Mouse (Mus musculus) spleen, adult 12 weeks (tissue): ENCODE results near the gene Sprtn.
A peak's percentile ranks its signal among the peaks of the same experiment; 100 is the strongest.

ENCODE experiments used
- DNase-seq: peaks from one replicate; pipeline ENCODE4 v3.0.0; 2022; ENCODE audit warnings: low spot score

Gene Sprtn

DNA sequence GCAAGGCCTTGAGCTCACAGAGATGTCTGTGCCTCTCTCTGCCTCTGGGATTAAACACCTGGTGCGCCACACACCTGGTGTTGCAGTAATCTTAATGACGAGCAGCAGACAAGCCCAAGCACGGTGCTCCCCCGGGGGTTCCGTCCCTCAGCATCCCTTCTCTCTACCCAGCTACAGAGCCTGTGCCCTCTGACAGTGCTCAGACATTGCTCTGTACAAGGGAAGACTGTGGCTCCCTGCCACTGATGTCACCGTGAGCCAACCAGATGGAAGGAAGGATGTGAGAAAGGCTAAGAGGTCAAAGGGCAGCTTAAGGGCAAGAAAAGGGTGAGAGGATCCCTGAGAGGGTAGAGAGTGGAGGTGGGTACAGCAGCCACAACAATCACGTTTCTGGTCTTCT, 46.7 kb downstream of the Sprtn start:
- DNase-seq: no peak

GRCm38 (mm10) chr8:124947865-124948732, 50.4 kb downstream of the Sprtn start:
- DNase-seq: peak; percentile 23

GRCm38 (mm10) chr8:124948733-124949111, 51.0 kb downstream of the Sprtn start:
- no peak for DNase-seq

- peak; percentile 56 for DNase-seq
Observed at GRCm38 (mm10) chr8:124949209-124950068, 51.8 kb downstream of the Sprtn start, which contains the start of gene Egln1. TSS of gene Egln1 (minus strand) at chr8:124949324.

GRCm38 (mm10) chr8:124950069-124950456, 52.4 kb downstream of the Sprtn start:
- DNase-seq: no peak

- no peak for DNase-seq
Observed at GRCm38 (mm10) chr8:124950865-124951264, 53.2 kb downstream of the Sprtn start.

DNA sequence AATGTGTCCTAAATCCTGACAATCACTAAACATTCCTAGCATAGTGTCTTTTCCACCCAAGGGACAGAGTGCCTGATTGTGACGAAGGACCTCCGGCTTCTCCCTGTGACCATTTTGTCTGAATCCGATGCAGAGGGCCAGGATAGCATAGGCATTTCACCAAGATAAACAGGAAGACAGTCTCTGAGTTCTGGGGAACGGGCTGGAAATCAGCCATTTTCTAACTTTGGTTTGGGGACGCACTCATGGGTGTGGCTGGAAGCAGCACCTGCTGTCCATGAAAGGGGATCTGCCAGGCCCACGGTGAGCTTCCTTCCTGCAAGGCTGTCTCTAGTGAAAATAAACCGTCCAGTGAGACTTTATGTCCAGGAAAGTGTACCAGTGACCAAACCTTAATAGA, 55.5 kb downstream of the Sprtn start:
- DNase-seq: no peak

DNA sequence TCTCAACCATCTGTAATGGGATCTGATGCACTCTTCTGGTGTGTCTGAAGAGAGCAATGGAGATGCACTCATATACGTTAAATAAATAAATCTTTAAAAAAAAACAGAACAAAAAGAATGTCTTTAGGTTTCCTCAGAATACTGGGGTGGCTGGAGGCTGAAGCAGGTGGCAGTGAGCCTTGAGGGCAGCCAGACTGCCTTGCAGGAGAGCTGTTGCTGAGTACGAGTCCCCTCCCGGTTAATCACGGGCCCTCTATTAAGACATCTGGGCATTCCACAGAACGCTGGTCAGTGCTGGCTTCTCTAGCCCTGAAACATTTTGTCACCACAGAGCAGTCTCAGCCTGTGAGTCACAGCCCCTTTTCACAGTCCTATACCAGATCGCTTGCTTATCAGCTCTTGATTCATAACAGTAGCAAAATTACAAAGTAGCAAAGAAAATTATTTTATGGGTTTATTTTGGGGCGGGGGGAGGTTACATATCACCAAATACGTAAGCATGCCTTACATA, 56.9 kb downstream of the Sprtn start:
- no peak for DNase-seq
